Mouse (Mus musculus): ENCODE results near the gene Csad. TPM values are rescaled to one million over a fixed set of nuclear protein-coding genes. Genes with fewer than 3 reads are reported as not detected.

Gene Csad
- polyA plus RNA-seq, 1 experiment, result 13.8 TPM

DNA sequence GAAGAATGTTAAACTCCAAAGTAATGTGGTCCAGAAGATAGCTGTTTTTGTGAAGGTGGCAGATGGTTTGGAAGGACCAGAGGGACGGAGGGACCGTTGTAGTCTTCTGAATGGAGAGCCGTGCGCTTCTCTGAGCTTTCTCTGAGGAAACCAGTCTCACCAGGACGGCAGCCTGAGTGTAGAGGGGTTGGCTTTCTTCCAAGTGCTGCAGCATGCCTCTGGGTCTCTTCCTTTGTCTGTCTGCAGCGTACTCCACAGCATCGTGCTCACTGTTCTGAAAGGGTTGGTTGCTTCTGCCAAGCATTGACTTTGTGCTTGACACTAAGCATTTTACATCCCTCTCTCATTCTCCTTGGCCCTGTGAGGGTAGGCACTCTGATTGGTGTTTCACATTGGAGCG is 1.3 kb upstream of the Csad start:
- H3K9me3 ChIP-seq, result no peaks in the 10 kb centered on the region
- H3K4me3 ChIP-seq (replicated peaks), result no peak overlapping the region
- TF ChIP-seq GATA1 (IDR thresholded peaks at IDR 0.05; ENCODE audit: borderline replicate concordance, low read length) (no peak), FLI1 (IDR thresholded peaks at IDR 0.05; ENCODE audit: low read length) (no peak)
- H3K4me1 ChIP-seq, result peaks cover 56% of the 10 kb centered on the region
- H3K27me3 ChIP-seq (replicated peaks), result no peaks in the 10 kb centered on the region
- peaks cover 62% of the 10 kb centered on the region for H3K36me3 ChIP-seq (replicated peaks; ENCODE audit: low read length)

DNA sequence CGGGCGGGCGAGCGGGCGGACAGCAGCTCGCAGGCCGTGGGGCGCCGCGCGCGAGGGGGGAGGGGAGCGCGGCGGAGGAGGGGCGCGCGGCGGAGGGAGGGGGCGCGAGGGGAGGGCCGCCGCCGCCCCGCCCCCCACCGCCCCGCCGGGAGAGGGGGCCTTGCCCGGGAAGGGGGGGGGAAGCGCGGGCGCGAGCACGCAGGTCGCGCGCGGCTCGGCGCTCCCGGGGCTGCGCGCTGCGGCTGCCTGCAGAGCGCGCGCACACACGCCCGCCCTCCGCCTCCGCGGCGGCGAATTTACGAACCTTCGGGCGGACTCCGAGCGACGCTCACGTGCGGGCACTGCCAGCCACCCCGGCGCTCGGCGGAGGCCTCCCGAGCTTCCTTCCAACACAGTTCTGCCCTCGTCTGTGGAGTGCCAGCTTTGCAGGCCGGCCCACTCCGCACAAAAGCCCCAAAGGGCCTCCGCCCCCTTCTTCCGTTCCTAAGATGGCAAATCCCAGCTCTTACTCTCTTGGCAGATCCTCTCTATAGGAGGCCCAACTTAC is 616 bp downstream of the Csad start:
- H3K4me3 ChIP-seq (replicated peaks), result peak overlapping the region; percentile 93
- peaks cover 49% of the 10 kb centered on the region for H3K36me3 ChIP-seq (replicated peaks; ENCODE audit: low read length)
- no peaks in the 10 kb centered on the region for H3K9me3 ChIP-seq
- H3K27me3 ChIP-seq (replicated peaks), result peaks cover 3% of the 10 kb centered on the region
- no peak for TF ChIP-seq FLI1 (IDR thresholded peaks at IDR 0.05; ENCODE audit: low read length)
- no peak for TF ChIP-seq GATA1 (IDR thresholded peaks at IDR 0.05; ENCODE audit: borderline replicate concordance, low read length)
- H3K4me1 ChIP-seq, result peaks cover 53% of the 10 kb centered on the region

GRCm38 (mm10) chr15:102202971-102203834 is 1.3 kb downstream of the Csad start, which contains the start of gene Zfp740:
Zfp740 (plus strand) TSS chr15:102203249.
- Histone ChIP-seq H3K27me3 (replicated peaks) (peaks cover 5% of the 10 kb centered on the region), H3K4me1 (peaks cover 50% of the 10 kb centered on the region), H3K9me3 (no peaks in the 10 kb centered on the region), H3K4me3 (replicated peaks) (peak within 1 kb of the TSS; percentile 93), H3K36me3 (replicated peaks; ENCODE audit: low read length) (peaks cover 42% of the 10 kb centered on the region)
- no peak for TF ChIP-seq GATA1 (IDR thresholded peaks at IDR 0.05; ENCODE audit: borderline replicate concordance, low read length)
- TF ChIP-seq FLI1 (IDR thresholded peaks at IDR 0.05; ENCODE audit: low read length), result no peak

GRCm38 (mm10) chr15:102198841-102199240 is 5.7 kb downstream of the Csad start:
- H3K36me3 ChIP-seq (replicated peaks; ENCODE audit: low read length), result peaks cover 3% of the 10 kb centered on the region
- H3K4me1 ChIP-seq, result peaks cover 25% of the 10 kb centered on the region
- no peak overlapping the region for H3K4me3 ChIP-seq (replicated peaks)
- no peaks in the 10 kb centered on the region for H3K9me3 ChIP-seq
- H3K27me3 ChIP-seq (replicated peaks), result peaks cover 16% of the 10 kb centered on the region
- TF ChIP-seq FLI1 (IDR thresholded peaks at IDR 0.05; ENCODE audit: low read length), result no peak
- TF ChIP-seq GATA1 (IDR thresholded peaks at IDR 0.05; ENCODE audit: borderline replicate concordance, low read length), result no peak

GRCm38 (mm10) chr15:102195373-102195772 is 9.2 kb downstream of the Csad start:
- Histone ChIP-seq H3K4me3 (replicated peaks) (no peak overlapping the region), H3K9me3 (no peaks in the 10 kb centered on the region)
- TF ChIP-seq GATA1 (IDR thresholded peaks at IDR 0.05; ENCODE audit: borderline replicate concordance, low read length) (no peak), FLI1 (IDR thresholded peaks at IDR 0.05; ENCODE audit: low read length) (no peak)

DNA sequence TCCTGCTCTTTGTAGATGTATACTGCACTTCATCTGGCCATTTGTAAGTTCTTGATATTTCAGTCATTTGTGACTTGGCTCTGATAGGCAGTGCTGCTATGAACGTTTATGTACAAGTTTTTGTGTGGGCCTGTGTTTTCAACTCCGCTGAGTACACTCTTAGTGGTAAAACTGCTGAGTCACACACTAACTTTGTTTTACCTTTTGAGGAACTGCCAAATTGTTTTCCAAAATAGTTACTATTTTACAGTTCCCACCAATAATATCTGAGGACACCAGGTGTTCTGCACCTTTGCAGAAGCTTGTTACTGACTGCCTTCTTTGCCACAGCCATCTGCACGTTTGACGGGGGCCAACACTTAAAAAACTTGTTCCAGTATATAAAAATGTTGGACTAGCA is 10.1 kb downstream of the Csad start:
- Histone ChIP-seq H3K27me3 (replicated peaks) (peaks cover 49% of the 10 kb centered on the region), H3K4me1 (peaks cover 22% of the 10 kb centered on the region), H3K36me3 (replicated peaks; ENCODE audit: low read length) (no peaks in the 10 kb centered on the region), H3K4me3 (replicated peaks) (no peak overlapping the region), H3K9me3 (no peaks in the 10 kb centered on the region)
- TF ChIP-seq FLI1 (IDR thresholded peaks at IDR 0.05; ENCODE audit: low read length) (no peak), GATA1 (IDR thresholded peaks at IDR 0.05; ENCODE audit: borderline replicate concordance, low read length) (no peak)

More at GRCm38 (mm10) chr15:102195373-102195772, 9.2 kb downstream of the Csad start:
- Histone ChIP-seq H3K36me3 (replicated peaks; ENCODE audit: low read length) (no peaks in the 10 kb centered on the region), H3K4me1 (peaks cover 22% of the 10 kb centered on the region), H3K27me3 (replicated peaks) (peaks cover 39% of the 10 kb centered on the region)

DNA sequence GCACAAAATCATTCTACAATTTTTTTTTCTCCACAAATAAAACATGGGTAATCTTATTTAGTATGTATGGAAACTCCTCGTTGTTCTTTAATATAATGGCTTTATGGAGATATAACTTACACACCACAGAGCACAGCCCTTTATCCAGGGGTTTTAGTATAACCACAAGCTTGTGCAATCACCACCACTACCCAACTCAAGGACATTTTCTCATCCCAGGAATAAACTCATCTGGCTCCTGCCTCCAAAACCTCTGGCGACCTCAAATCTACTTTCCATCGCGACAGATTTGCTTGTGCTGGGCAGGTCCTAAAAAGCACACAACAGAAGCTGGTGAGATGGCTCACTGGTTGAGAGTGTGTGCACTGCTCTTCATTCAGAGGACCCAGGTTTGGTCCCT is 10.9 kb downstream of the Csad start:
- Histone ChIP-seq H3K4me1 (peaks cover 18% of the 10 kb centered on the region), H3K36me3 (replicated peaks; ENCODE audit: low read length) (no peaks in the 10 kb centered on the region), H3K4me3 (replicated peaks) (no peak overlapping the region), H3K9me3 (no peaks in the 10 kb centered on the region), H3K27me3 (replicated peaks) (peaks cover 50% of the 10 kb centered on the region)
- TF ChIP-seq FLI1 (IDR thresholded peaks at IDR 0.05; ENCODE audit: low read length) (no peak), GATA1 (IDR thresholded peaks at IDR 0.05; ENCODE audit: borderline replicate concordance, low read length) (no peak)

GRCm38 (mm10) chr15:102192820-102193386 is 11.6 kb downstream of the Csad start:
- no peak overlapping the region for H3K4me3 ChIP-seq (replicated peaks)
- no peaks in the 10 kb centered on the region for H3K36me3 ChIP-seq (replicated peaks; ENCODE audit: low read length)
- H3K27me3 ChIP-seq (replicated peaks), result peaks cover 58% of the 10 kb centered on the region
- TF ChIP-seq FLI1 (IDR thresholded peaks at IDR 0.05; ENCODE audit: low read length) (no peak), GATA1 (IDR thresholded peaks at IDR 0.05; ENCODE audit: borderline replicate concordance, low read length) (no peak)
- H3K4me1 ChIP-seq, result peaks cover 18% of the 10 kb centered on the region
- H3K9me3 ChIP-seq, result no peaks in the 10 kb centered on the region

- no peak for TF ChIP-seq GATA1 (IDR thresholded peaks at IDR 0.05; ENCODE audit: borderline replicate concordance, low read length)
- H3K4me1 ChIP-seq, result peaks cover 18% of the 10 kb centered on the region
- no peaks in the 10 kb centered on the region for H3K36me3 ChIP-seq (replicated peaks; ENCODE audit: low read length)
- H3K27me3 ChIP-seq (replicated peaks), result peaks cover 61% of the 10 kb centered on the region
- no peaks in the 10 kb centered on the region for H3K9me3 ChIP-seq
- H3K4me3 ChIP-seq (replicated peaks), result no peak overlapping the region
Measured at GRCm38 (mm10) chr15:102192271-102192812, 12.2 kb downstream of the Csad start.

GRCm38 (mm10) chr15:102191699-102192098 is 12.8 kb downstream of the Csad start:
- no peaks in the 10 kb centered on the region for H3K36me3 ChIP-seq (replicated peaks; ENCODE audit: low read length)
- H3K4me3 ChIP-seq (replicated peaks), result no peak overlapping the region
- H3K4me1 ChIP-seq, result peaks cover 18% of the 10 kb centered on the region
- H3K9me3 ChIP-seq, result no peaks in the 10 kb centered on the region
- peaks cover 61% of the 10 kb centered on the region for H3K27me3 ChIP-seq (replicated peaks)
- TF ChIP-seq FLI1 (IDR thresholded peaks at IDR 0.05; ENCODE audit: low read length) (no peak), GATA1 (IDR thresholded peaks at IDR 0.05; ENCODE audit: borderline replicate concordance, low read length) (no peak)
